Mouse (Mus musculus) small intestine, adult 2 months (tissue): ENCODE results near the gene Zdhhc16. TPM values are rescaled to one million over a fixed set of nuclear protein-coding genes. Genes with fewer than 3 reads are reported as not detected.
A peak's percentile ranks its signal among the peaks of the same experiment; 100 is the strongest.

Source experiments
- H3K27ac ChIP-seq: fragments of 200-500 bp; 2 replicates; pipeline ENCODE4 v1.5.1; 2012; ENCODE audit warnings: low read depth, low read length, control low read depth, inconsistent platforms; ENCODE audit not compliant: insufficient read depth
- H3K27me3 ChIP-seq: fragments of 200-500 bp; 2 replicates; pipeline ENCODE4 v1.6.1; 2012; ENCODE audit warnings: mild to moderate bottlenecking, moderate library complexity, low read length, inconsistent platforms; ENCODE audit not compliant: control insufficient read depth, insufficient read depth
- H3K36me3 ChIP-seq: fragments of 200-500 bp; 2 replicates; pipeline ENCODE4 v1.6.1; 2012; ENCODE audit warnings: mild to moderate bottlenecking, low read length, control low read depth, inconsistent platforms; ENCODE audit not compliant: control insufficient read depth, insufficient read depth
- H3K4me1 ChIP-seq: fragments of 200-500 bp; 2 replicates; pipeline ENCODE4 v1.6.1; 2012; ENCODE audit warnings: low read length, inconsistent platforms, mixed read lengths; ENCODE audit not compliant: control insufficient read depth, insufficient read depth, insufficient read length
- H3K4me3 ChIP-seq: fragments of 200-500 bp; 2 replicates; pipeline ENCODE4 v1.5.1; 2012; ENCODE audit warnings: low read depth, mild to moderate bottlenecking, control low read depth, inconsistent platforms, low read length, moderate library complexity
- CTCF ChIP-seq: fragments of 200-500 bp; IDR thresholded peaks from 2 replicates; pipeline ENCODE4 v1.5.1; 2012; ENCODE audit warnings: low read depth, mild to moderate bottlenecking, control low read depth, inconsistent platforms, low read length, moderate library complexity, mixed read lengths; ENCODE audit not compliant: insufficient replicate concordance, insufficient read length; ENCODE audit errors: extremely low read depth
- POLR2A ChIP-seq: fragments of 200-500 bp; IDR thresholded peaks from 2 replicates; pipeline ENCODE4 v1.6.1; 2012; ENCODE audit warnings: low read depth, mild to moderate bottlenecking, control low read depth, inconsistent platforms, low read length, moderate library complexity
- WGBS: fragments of 180-500 bp; shearing (Covaris S2); methylation state at CpG from one replicate; pipeline ENCODE4 v1.1.7; 2018; 5-methylcytosine and 5-hydroxymethylcytosine counted together
- polyA plus RNA-seq: library from polyadenylated mRNA; depleted of rRNA; stranded (reverse); fragments of >200 nt; gene quantifications from 2 replicates; pipeline ENCODE4 v1.2.3, GENCODE M21; 2012

Gene Zdhhc16
- polyA plus RNA-seq, 1 experiment = 42.0 TPM

DNA sequence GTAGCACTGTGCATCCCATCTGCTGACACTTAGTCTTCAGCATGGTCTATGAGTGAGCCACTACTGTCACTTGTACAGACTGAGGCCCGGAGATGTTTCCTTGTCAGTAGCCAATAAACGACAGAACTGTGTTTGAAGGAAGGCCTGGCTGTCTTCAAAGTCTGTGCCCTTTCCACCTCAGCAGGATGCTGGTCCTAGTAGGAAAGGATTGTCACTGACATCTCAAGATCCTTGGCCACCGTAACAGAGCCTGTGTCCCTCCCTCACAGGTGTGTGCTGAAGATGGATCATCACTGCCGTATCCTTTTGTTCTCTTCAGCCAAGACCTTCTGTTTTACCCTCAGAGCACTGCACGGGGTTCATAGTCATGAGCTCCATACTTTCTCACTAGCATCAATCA is 5.3 kb downstream of the Zdhhc16 start:
- Histone ChIP-seq H3K36me3 (peaks cover 28% of the 10 kb centered on the region), H3K27ac (no peak overlapping the region), H3K27me3 (no peaks in the 10 kb centered on the region), H3K4me1 (no peaks in the 10 kb centered on the region; the same call in 1 of the 2 replicates), H3K4me3 (no peak overlapping the region)
- WGBS = 89% methylated on average over 5 of the region's 5 CpGs
- TF ChIP-seq CTCF (no peak), POLR2A (no peak)

GRCm38 (mm10) chr19:41943841-41944240 is 10.6 kb downstream of the Zdhhc16 start:
- TF ChIP-seq POLR2A (no peak), CTCF (no peak)
- 82% methylated on average over 7 of the region's 7 CpGs for WGBS
- H3K27ac ChIP-seq = no peak overlapping the region
- H3K36me3 ChIP-seq = peaks cover 73% of the 10 kb centered on the region
- no peaks in the 10 kb centered on the region for H3K27me3 ChIP-seq
- H3K4me3 ChIP-seq = no peak overlapping the region
- no peaks in the 10 kb centered on the region for H3K4me1 ChIP-seq

DNA sequence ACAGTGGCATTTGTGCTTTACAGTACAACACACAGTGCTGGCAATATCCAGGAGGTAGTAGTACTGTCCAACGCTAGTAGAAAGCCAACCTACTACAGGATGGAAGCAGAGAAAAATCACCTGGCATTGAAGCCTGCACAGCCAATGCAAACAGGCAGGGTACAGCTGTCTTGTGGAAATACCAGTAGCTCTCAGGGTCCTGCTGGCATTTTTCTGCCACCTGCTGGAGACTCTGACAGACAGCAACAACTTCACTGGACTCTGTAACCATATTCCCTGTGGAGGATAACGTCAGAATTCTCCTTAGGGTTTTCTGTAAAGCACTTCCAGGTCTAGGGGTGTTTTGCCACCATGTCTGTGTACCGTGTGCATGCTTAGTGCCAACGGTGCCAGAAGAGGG is 19.0 kb downstream of the Zdhhc16 start:
- H3K4me1 ChIP-seq = no peaks in the 10 kb centered on the region
- TF ChIP-seq CTCF = peak; percentile 35; the same call in 1 of the 2 replicates
- no peak for TF ChIP-seq POLR2A
- no peak overlapping the region for H3K27ac ChIP-seq
- H3K27me3 ChIP-seq = no peaks in the 10 kb centered on the region
- no peak overlapping the region for H3K4me3 ChIP-seq
- WGBS = 73% methylated on average over 4 of the region's 4 CpGs
- peaks cover 65% of the 10 kb centered on the region for H3K36me3 ChIP-seq

- peaks cover 61% of the 10 kb centered on the region for H3K36me3 ChIP-seq
- H3K4me3 ChIP-seq = no peak overlapping the region
- H3K27ac ChIP-seq = no peak overlapping the region
- no peaks in the 10 kb centered on the region for H3K4me1 ChIP-seq
- no peaks in the 10 kb centered on the region for H3K27me3 ChIP-seq
- TF ChIP-seq POLR2A = no peak
- no peak for TF ChIP-seq CTCF
- WGBS = 91% methylated on average over 3 of the region's 3 CpGs
Measured at GRCm38 (mm10) chr19:41953574-41953973, 20.3 kb downstream of the Zdhhc16 start.

DNA sequence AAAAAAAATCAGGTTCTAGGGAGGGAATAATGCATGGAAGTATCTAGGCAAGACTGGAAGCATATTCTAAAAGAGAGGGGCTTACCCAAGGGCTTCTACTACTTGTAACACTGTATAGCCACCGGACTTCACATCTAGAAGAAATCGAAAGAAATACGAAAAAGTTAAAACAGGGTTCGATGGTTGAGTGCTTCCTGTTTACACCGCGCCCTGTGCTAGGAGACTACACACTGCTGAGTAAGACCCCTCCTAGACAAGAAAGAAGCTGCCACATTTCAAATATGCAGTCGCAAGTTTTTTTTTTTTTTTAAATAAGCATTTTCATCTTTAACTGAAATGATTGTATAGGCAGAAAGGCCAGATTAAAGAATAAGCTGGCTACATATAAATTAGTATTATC is 36.3 kb downstream of the Zdhhc16 start:
- Histone ChIP-seq H3K36me3 (peaks cover 32% of the 10 kb centered on the region), H3K27ac (no peak overlapping the region), H3K4me1 (no peaks in the 10 kb centered on the region), H3K27me3 (no peaks in the 10 kb centered on the region), H3K4me3 (no peak overlapping the region)
- TF ChIP-seq POLR2A (no peak), CTCF (no peak)
- WGBS = 84% methylated on average over 7 of the region's 7 CpGs

- H3K4me1 ChIP-seq = no peaks in the 10 kb centered on the region
- 75% methylated on average over 13 of the region's 13 CpGs for WGBS
- TF ChIP-seq POLR2A (no peak), CTCF (no peak)
- H3K36me3 ChIP-seq = no peaks in the 10 kb centered on the region; the same call in 1 of the 2 replicates
- H3K4me3 ChIP-seq = no peak overlapping the region
- H3K27me3 ChIP-seq = no peaks in the 10 kb centered on the region
- H3K27ac ChIP-seq = no peak overlapping the region
Measured at GRCm38 (mm10) chr19:41973891-41974794, 40.9 kb downstream of the Zdhhc16 start.

DNA sequence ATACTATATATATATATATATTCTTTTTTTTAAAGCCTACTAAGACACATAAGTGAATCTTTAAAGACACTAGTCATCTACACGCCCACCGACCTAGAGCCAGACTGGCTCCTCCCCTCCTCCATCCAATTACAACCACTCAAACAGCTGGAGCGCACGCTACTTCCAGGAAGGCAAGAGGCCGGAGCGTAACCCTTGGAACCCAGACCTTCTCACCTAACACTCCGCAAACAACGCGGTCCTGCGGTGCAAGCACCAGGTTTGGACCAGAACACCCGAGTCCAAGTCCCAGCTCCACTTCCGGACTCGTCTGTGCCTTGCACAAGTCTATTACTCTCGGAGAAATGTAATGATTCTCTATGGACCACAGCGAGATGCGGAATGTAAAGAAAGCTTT is 47.1 kb downstream of the Zdhhc16 start:
- H3K27ac ChIP-seq = peak overlapping the region; percentile 70
- H3K27me3 ChIP-seq = no peaks in the 10 kb centered on the region
- no peak for TF ChIP-seq POLR2A
- no peak for TF ChIP-seq CTCF
- H3K4me1 ChIP-seq = no peaks in the 10 kb centered on the region
- peak overlapping the region; percentile 92 for H3K4me3 ChIP-seq
- WGBS = under 1% methylated on average over 16 of the region's 16 CpGs
- no peaks in the 10 kb centered on the region for H3K36me3 ChIP-seq
